Mouse (Mus musculus) liver, postnatal 0 days (tissue): ENCODE data around the gene Spata18.

ENCODE experiments used
- CTCF ChIP-seq: sonication (generic); IDR thresholded peaks from 2 replicates; pipeline ENCODE4 v1.5.1; 2016; ENCODE audit warnings: antibody characterized with exemption, low read depth
- EP300 ChIP-seq: IDR thresholded peaks from 2 replicates; pipeline ENCODE4 v1.6.1; 2016; ENCODE audit warnings: antibody characterized with exemption, low read depth, mild to moderate bottlenecking

GRCm38 (mm10) chr5:73716941-73717340, 65.8 kb downstream of the Spata18 start:
- TF ChIP-seq CTCF (no peak), EP300 (no peak)
